Mouse (Mus musculus): Measurements from ENCODE around the gene Trex1.

Gene Trex1

DNA sequence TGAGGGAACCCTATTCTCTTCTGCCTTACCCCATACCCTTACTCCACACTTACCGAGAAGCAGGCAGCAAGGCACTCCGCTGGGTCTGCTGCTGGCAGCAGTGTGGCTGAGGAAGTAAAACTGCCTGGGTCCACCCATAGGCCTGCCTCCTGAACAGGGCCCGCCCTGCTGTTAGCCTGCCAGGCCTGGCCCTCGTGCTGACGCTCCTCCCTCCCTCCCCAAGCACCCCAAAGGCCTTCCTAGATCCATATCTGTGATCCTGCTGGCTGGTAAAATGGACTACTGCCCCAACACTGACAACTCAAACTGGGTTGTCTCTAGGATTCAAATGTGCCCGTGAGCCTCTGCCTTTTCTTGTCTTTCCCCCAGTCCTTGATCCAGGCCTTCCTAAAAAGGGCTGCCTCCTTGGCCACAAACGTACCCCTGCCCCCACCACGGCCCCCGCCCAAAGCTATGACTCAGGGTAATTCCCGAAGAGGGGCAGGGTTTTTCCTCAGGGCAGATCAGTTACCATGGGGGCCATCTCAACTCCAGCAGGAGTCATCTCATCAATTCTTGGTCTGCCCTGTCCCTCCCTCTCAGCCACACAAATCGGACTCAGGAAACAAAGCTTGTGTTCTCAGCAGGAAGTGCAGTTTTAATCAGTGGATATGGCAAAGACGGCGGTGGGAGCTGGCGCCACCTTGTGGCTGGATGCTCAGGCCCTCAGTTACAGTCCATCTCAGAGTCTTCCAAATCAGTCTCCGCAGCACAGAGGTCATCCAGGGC, at the start of gene Trex1:
TSS of gene Trex1 (minus strand) at position 599 of the 768 bp plus-strand sequence.
- peak; percentile 91 to 92 for DNase-seq (ENCODE audit: low spot score in 2 of 2)

GRCm38 (mm10) chr9:109107341-109107740, 47.8 kb upstream of the Trex1 start:
- DNase-seq (ENCODE audit: low spot score in 2 of 2) = no peak

- no peak for DNase-seq (ENCODE audit: low spot score in 2 of 2)
Measured at GRCm38 (mm10) chr9:109105648-109106047, 46.1 kb upstream of the Trex1 start.

DNA sequence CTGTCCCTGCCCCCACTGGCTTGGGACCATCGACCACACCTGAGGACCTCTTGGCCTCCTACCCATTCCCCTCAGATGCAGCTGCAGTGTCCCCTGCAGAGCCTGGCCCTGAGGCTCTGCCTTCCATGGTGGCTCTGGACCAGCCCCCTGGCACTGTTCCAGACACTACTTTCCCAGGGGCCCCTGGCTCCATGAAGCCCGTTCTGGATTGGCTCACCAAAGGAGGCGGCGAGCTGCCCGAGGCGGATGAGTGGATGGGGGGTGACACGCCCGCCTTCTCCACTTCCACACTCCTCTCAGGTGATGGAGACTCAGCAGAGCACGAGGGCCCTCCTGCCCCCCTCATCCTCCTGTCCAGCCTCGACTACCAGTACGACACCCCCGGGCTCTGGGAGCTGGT, 45.5 kb upstream of the Trex1 start:
- peak; percentile 72 to 74 for DNase-seq (ENCODE audit: low spot score in 2 of 2)

DNA sequence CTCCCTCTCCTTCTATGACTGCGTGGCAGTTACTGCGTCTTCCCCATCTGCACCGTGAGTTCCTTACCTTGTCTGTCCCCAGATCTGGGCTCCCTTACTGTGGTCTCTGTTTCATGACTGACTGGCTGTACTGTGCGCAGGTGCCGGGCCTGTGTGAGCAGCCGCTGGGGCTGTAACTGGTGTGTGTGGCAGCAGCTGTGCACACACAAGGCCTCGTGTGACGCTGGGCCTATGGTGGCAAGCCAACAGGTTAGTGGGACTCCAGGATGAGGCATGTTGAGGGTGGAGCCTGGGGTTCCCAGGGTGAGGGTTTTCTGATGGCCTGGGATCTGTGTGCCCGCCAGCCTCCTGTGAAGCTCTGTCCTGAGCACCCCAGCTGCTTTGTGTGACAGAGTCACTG, 44.5 kb upstream of the Trex1 start:
- DNase-seq (ENCODE audit: low spot score in 2 of 2) = no peak

DNA sequence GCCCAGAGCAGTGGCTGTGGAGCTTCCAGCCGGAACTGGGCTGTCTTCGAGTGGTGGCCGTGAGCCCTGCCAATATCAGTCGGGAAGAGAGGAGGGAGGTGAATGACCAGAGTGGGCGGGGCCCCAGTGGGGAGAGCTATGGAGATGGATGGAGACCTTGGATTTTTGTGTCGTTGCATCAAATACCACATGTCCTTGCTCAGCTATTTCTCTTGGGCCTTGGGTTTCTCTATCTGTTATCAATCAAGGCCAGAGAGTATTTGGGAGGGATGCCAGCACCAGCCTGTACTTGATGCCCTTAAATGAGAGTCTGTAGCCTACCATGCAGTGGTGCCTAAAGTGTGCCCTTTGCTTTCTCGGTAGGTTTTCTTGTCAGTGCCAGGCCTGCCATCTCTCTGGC, 43.7 kb upstream of the Trex1 start:
- no peak for DNase-seq (ENCODE audit: low spot score in 2 of 2)

DNA sequence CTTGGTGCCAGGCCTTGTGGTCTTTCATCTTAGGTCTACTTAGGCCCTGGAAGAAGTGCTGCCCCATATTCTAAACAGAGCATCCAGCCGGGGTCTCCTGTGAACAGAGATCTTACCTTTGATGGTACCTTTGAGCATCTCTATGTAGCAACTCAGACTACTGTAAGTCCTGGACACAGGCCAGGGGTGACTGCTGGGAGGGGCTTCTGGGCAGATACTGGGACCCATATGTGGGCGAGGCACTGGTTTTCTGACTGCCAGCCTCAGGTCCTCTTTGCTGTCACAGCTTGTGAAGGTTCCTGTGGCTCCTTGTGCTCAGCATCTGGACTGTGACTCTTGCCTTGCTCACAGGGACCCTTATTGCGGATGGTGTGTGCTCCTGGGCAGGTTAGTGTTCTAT, 43.0 kb upstream of the Trex1 start:
- DNase-seq (ENCODE audit: low spot score in 2 of 2) = no peak

GRCm38 (mm10) chr9:109101933-109102445, 42.5 kb upstream of the Trex1 start:
- DNase-seq (ENCODE audit: low spot score in 2 of 2) = no peak

DNA sequence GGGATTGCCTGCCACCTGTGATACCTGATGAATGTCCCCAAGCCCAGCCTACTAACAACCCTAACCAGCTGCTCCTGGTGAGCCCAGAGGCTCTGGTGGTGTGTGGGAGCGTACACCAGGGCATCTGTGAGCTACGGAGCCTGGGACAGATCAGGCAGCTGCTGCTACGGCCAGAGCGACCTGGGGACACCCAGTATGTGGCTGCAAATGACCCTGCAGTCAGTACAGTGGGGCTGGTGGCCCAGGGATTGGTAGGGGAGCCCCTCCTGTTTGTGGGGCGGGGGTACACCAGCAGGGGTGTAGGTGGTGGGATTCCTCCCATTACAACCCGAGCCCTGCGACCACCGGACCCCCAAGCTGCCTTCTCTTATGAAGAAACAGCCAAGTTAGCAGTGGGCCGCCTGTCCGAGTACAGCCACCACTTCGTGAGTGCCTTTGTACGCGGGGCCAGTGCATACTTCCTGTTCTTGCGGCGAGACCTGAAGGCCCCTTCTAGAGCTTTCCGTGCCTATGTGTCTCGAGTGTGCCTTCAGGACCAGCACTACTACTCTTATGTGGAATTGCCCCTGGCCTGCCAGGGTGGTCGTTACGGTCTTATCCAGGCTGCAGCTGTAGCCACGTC, 40.9 kb upstream of the Trex1 start:
- no peak for DNase-seq (ENCODE audit: low spot score in 2 of 2)

DNA sequence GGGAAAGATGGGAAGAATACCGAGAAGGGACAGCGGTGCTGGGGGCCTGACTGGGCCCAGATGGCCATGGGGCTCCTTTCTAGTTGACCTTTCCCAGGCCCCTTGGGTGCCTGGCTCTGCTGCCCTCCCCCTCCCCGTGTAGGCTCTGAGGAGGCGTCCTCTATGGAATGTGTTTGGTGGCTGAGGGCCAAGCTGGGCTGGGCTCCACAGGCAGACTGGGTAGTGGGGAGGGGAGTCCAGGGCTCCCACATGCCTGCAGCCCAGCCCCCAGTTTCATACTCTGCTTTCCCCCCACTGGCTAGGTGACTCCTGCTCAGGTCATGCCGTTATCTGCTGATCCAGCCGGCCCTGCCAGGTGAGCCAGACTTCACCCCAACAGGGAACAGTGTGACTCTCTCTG, 39.4 kb upstream of the Trex1 start:
- DNase-seq (ENCODE audit: low spot score in 2 of 2) = peak; percentile 80 to 84

DNA sequence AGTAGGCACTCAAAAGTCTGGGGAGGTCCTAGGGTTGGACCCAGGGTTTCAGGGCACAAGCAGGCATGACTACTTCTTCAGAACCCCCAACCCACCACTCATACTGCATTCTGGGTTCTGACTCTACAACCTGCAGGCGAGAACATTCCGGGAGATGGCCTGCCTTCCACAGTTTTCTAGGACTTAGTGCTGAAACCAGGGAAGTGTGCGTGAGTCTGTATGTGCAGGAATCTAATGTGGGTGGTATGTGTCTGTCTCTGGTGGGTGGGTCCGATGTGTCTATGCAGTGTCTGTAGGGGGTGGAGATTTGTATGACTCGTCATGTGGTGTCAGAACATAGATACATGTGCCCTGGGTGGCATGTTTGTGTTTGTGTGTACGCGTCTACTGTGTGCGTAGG, 38.8 kb upstream of the Trex1 start:
- no peak for DNase-seq (ENCODE audit: low spot score in 2 of 2)

DNA sequence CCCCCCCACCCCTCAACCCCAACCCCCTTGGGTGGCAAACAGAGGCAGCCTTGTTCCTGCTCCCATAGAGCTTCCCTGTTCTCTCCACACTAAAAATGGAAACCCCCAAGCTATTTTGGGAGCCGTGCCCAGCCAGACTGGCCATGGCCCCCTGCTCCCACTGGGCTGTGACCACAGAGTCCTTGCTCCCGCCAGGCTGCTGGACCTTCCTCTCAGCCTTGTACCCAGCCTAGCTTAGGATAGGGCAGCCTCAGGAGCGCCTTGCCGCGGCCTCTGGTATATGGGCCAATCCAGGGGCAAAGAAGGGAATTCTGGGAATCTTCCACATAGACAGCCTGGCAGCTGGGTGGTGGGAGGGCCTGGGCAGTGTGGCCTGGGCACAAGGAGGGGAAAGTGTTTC, 38.3 kb upstream of the Trex1 start:
- DNase-seq (ENCODE audit: low spot score in 2 of 2) = peak; percentile 89

GRCm38 (mm10) chr9:109097291-109097690, 37.8 kb upstream of the Trex1 start:
- DNase-seq (ENCODE audit: low spot score in 2 of 2) = no peak

DNA sequence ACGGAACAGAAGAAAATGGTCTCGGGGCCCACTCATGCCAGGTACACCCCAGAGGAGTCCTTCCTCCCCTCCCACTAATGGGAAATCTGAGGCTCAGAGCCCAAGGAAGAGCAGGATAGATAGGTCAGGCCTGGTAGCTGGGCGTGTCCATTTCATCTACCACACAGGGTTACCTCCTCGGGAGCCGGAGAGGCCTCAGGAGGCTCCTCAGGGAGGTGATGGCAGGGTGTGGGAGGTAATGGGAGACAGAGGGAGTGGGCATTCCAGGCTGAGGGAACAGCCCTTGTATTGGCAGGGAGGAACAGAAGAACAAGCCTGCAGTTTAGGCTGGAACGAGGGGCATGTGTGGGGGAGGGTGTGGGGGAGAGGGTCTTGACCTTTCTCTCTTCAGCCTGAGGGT, 37.3 kb upstream of the Trex1 start:
- no peak for DNase-seq (ENCODE audit: low spot score in 2 of 2)

- DNase-seq (ENCODE audit: low spot score in 2 of 2) = peak; percentile 63 to 64
Measured at GRCm38 (mm10) chr9:109096251-109096661, 36.7 kb upstream of the Trex1 start.

DNA sequence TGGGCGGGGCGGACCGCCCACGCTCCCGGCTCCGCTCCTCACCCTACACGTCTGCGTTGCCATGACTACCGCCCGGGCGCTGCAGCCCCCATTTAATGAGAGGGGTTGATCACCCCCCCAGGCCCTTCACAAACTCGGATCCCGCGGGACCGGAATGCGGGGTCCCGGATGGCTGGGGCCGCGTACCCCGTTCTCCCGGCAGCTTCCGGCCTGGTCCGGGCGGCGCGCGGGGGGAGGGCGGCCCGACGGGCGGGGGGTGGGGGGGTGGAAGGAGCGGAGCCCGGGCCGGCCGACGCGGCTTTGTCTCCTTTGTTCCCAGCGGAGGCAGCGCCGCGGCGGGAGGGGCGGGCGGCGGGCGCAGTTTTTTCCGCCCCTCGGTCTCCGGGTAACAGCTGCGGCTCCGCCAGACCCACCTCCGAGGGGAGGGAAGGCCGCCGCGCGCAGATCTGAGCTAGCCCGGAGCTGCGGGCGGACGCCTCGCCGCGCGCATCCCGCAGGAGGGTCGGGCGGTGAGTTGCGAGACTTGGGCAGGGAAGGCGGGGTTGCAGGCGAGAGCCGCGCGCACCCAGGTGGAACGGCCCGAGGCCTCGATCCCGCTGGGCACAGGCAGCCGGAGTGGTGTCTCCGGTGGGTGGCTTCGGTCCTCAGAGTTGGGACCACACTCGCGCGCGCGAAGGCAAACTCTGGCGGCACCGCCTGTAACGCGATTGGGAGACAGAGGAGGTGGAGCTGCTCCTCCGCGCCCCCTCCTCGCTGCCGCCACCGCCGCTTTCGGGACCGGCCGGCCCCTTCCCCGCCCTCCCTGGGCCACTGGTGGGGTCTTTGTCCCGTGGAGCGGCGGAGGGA, 35.8 kb upstream of the Trex1 start, which contains the start of gene Plxnb1:
TSS of gene Plxnb1 (plus strand) at position 253 of the 846 bp plus-strand sequence.
- peak; percentile 86 to 89 for DNase-seq (ENCODE audit: low spot score in 2 of 2)

DNA sequence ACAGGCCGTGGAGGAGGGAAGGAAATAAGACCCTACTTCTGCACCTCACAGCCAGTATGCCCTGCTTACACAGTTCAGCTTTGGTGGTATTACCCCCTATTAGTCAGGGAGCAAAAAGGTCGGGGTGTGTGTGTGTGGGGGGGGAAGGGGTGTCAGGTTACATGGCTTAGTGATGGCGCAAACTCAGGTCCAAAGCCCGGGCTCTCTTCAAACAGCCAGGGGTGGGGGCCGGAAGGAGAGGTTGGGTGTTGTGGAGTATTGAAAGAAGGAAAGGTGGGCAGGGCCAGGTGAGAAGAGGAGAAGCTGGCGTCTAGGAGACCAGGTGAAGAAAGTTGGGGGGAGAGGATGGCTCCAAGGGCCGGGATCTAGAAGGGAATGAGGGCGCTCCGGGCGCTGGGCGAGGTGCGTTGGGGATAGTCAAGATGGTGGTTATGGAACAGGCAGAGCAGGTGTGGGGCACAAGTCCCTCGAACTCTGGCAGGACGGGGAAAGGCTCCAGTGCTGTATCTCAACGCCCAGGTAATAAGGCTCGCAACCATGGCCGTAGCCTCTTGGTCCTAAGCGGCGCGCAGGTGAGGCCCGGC, 35.1 kb upstream of the Trex1 start:
- no peak for DNase-seq (ENCODE audit: low spot score in 2 of 2)

GRCm38 (mm10) chr9:109093786-109094552, 34.4 kb upstream of the Trex1 start:
- DNase-seq (ENCODE audit: low spot score in 2 of 2) = no peak

- DNase-seq (ENCODE audit: low spot score in 2 of 2) = no peak
Measured at GRCm38 (mm10) chr9:109092799-109093198, 33.3 kb upstream of the Trex1 start.

- DNase-seq (ENCODE audit: low spot score in 2 of 2) = no peak
Measured at GRCm38 (mm10) chr9:109091802-109092201, 32.3 kb upstream of the Trex1 start.

- no peak for DNase-seq (ENCODE audit: low spot score in 2 of 2)
Measured at GRCm38 (mm10) chr9:109090446-109090845, 30.9 kb upstream of the Trex1 start.

Measured in right cerebral cortex, postnatal 10 days (tissue).